Mouse (Mus musculus): Measurements from ENCODE around the gene Myl3. TPM values are rescaled to one million over a fixed set of nuclear protein-coding genes. Genes with fewer than 3 reads are reported as not detected.

Myl3 gene
- polyA plus RNA-seq, 1 experiment from 2014 or later: 13.8 TPM

GRCm38 (mm10) chr9:110702848-110703247, 38.8 kb upstream of the Myl3 start:
- Histone ChIP-seq H3K4me3 (ENCODE audit: low read depth, low read length) (no peak overlapping the region), H3K9me3 (ENCODE audit: low read length) (no peaks in the 10 kb centered on the region), H3K4me1 (ENCODE audit: insufficient read depth, low read depth, low read length) (no peaks in the 10 kb centered on the region), H3K27me3 (replicated peaks; ENCODE audit: insufficient read depth, low read length) (no peaks in the 10 kb centered on the region), H3K27ac (ENCODE audit: low read length) (peak overlapping the region; percentile 7; the same call in 1 of the 2 replicates), H3K9ac (replicated peaks; ENCODE audit: low read depth) (no peak overlapping the region), H3K4me2 (replicated peaks; ENCODE audit: low read depth, low read length) (no peak overlapping the region), H3K36me3 (ENCODE audit: insufficient read depth, low read length) (no peaks in the 10 kb centered on the region)
- peak; percentile 20; the same call in 1 of the 2 replicates for ATAC-seq
- WGBS: 67% methylated on average over 1 of the region's 1 CpGs
- peak; percentile 16 for DNase-seq (ENCODE audit: low spot score)
- no peak for TF ChIP-seq CTCF (IDR thresholded peaks at IDR 0.05)
- TF ChIP-seq EP300 (IDR thresholded peaks at IDR 0.05): no peak

GRCm38 (mm10) chr9:110703951-110704350, 37.7 kb upstream of the Myl3 start:
- H3K9me3 ChIP-seq (ENCODE audit: low read length): no peaks in the 10 kb centered on the region
- TF ChIP-seq EP300 (IDR thresholded peaks at IDR 0.05) (no peak), CTCF (IDR thresholded peaks at IDR 0.05) (no peak)
- ATAC-seq: no peak
- 85% methylated on average over 6 of the region's 6 CpGs for WGBS
- no peak overlapping the region for H3K27ac ChIP-seq (ENCODE audit: low read length)
- no peak overlapping the region for H3K4me3 ChIP-seq (ENCODE audit: low read depth, low read length)
- DNase-seq (ENCODE audit: low spot score): no peak
- no peaks in the 10 kb centered on the region for H3K4me1 ChIP-seq (ENCODE audit: insufficient read depth, low read depth, low read length)
- no peaks in the 10 kb centered on the region for H3K36me3 ChIP-seq (ENCODE audit: insufficient read depth, low read length)
- no peaks in the 10 kb centered on the region for H3K27me3 ChIP-seq (replicated peaks; ENCODE audit: insufficient read depth, low read length)
- no peak overlapping the region for H3K9ac ChIP-seq (replicated peaks; ENCODE audit: low read depth)
- no peak overlapping the region for H3K4me2 ChIP-seq (replicated peaks; ENCODE audit: low read depth, low read length)

GRCm38 (mm10) chr9:110706784-110707183, 34.9 kb upstream of the Myl3 start:
- no peak for DNase-seq (ENCODE audit: low spot score)
- H3K9me3 ChIP-seq (ENCODE audit: low read length): no peaks in the 10 kb centered on the region
- no peak overlapping the region for H3K27ac ChIP-seq (ENCODE audit: low read length)
- no peak overlapping the region for H3K9ac ChIP-seq (replicated peaks; ENCODE audit: low read depth)
- H3K4me1 ChIP-seq (ENCODE audit: insufficient read depth, low read depth, low read length): no peaks in the 10 kb centered on the region
- H3K36me3 ChIP-seq (ENCODE audit: insufficient read depth, low read length): no peaks in the 10 kb centered on the region
- WGBS: 73% methylated on average over 5 of the region's 5 CpGs
- TF ChIP-seq CTCF (IDR thresholded peaks at IDR 0.05) (no peak), EP300 (IDR thresholded peaks at IDR 0.05) (no peak)
- ATAC-seq: no peak
- no peaks in the 10 kb centered on the region for H3K27me3 ChIP-seq (replicated peaks; ENCODE audit: insufficient read depth, low read length)
- no peak overlapping the region for H3K4me3 ChIP-seq (ENCODE audit: low read depth, low read length)
- no peak overlapping the region for H3K4me2 ChIP-seq (replicated peaks; ENCODE audit: low read depth, low read length)

- H3K9ac ChIP-seq (replicated peaks; ENCODE audit: low read depth): peak overlapping the region; percentile 32
- peak; percentile 98 for TF ChIP-seq CTCF (IDR thresholded peaks at IDR 0.05)
- TF ChIP-seq EP300 (IDR thresholded peaks at IDR 0.05): no peak
- 36% methylated on average over 5 of the region's 5 CpGs for WGBS
- no peaks in the 10 kb centered on the region for H3K27me3 ChIP-seq (replicated peaks; ENCODE audit: insufficient read depth, low read length)
- peak overlapping the region; percentile 16; the same call in 1 of the 2 replicates for H3K4me3 ChIP-seq (ENCODE audit: low read depth, low read length)
- ATAC-seq (peak; percentile 93), DNase-seq (ENCODE audit: low spot score) (peak; percentile 90)
- H3K4me2 ChIP-seq (replicated peaks; ENCODE audit: low read depth, low read length): peak overlapping the region; percentile 39
- H3K27ac ChIP-seq (ENCODE audit: low read length): peak overlapping the region; percentile 20; the same call in 1 of the 2 replicates
- no peaks in the 10 kb centered on the region for H3K4me1 ChIP-seq (ENCODE audit: insufficient read depth, low read depth, low read length)
- H3K36me3 ChIP-seq (ENCODE audit: insufficient read depth, low read length): no peaks in the 10 kb centered on the region
- H3K9me3 ChIP-seq (ENCODE audit: low read length): no peaks in the 10 kb centered on the region
Observed at GRCm38 (mm10) chr9:110709640-110710258, 31.9 kb upstream of the Myl3 start.

GRCm38 (mm10) chr9:110711532-110711931, 30.1 kb upstream of the Myl3 start:
- TF ChIP-seq EP300 (IDR thresholded peaks at IDR 0.05) (no peak), CTCF (IDR thresholded peaks at IDR 0.05) (no peak)
- Histone ChIP-seq H3K27ac (ENCODE audit: low read length) (no peak overlapping the region), H3K36me3 (ENCODE audit: insufficient read depth, low read length) (no peaks in the 10 kb centered on the region), H3K27me3 (replicated peaks; ENCODE audit: insufficient read depth, low read length) (no peaks in the 10 kb centered on the region), H3K4me2 (replicated peaks; ENCODE audit: low read depth, low read length) (no peak overlapping the region), H3K4me1 (ENCODE audit: insufficient read depth, low read depth, low read length) (no peaks in the 10 kb centered on the region), H3K9me3 (ENCODE audit: low read length) (no peaks in the 10 kb centered on the region), H3K9ac (replicated peaks; ENCODE audit: low read depth) (no peak overlapping the region), H3K4me3 (ENCODE audit: low read depth, low read length) (no peak overlapping the region)
- WGBS: 100% methylated on average over 1 of the region's 1 CpGs
- ATAC-seq: no peak
- no peak for DNase-seq (ENCODE audit: low spot score)

GRCm38 (mm10) chr9:110711996-110712395, 29.7 kb upstream of the Myl3 start:
- no peak for ATAC-seq
- Histone ChIP-seq H3K27me3 (replicated peaks; ENCODE audit: insufficient read depth, low read length) (no peaks in the 10 kb centered on the region), H3K36me3 (ENCODE audit: insufficient read depth, low read length) (no peaks in the 10 kb centered on the region), H3K9me3 (ENCODE audit: low read length) (no peaks in the 10 kb centered on the region), H3K9ac (replicated peaks; ENCODE audit: low read depth) (no peak overlapping the region), H3K4me2 (replicated peaks; ENCODE audit: low read depth, low read length) (no peak overlapping the region), H3K27ac (ENCODE audit: low read length) (no peak overlapping the region), H3K4me3 (ENCODE audit: low read depth, low read length) (no peak overlapping the region), H3K4me1 (ENCODE audit: insufficient read depth, low read depth, low read length) (no peaks in the 10 kb centered on the region)
- DNase-seq (ENCODE audit: low spot score): no peak
- WGBS: 93% methylated on average over 6 of the region's 6 CpGs
- no peak for TF ChIP-seq CTCF (IDR thresholded peaks at IDR 0.05)
- no peak for TF ChIP-seq EP300 (IDR thresholded peaks at IDR 0.05)
